Mouse (Mus musculus) brain, embryonic 14.5 days (tissue): Measurements from ENCODE around the gene Ascl5. TPM values are rescaled to one million over a fixed set of nuclear protein-coding genes. Genes with fewer than 3 reads are reported as not detected.
A peak's percentile ranks its signal among the peaks of the same experiment; 100 is the strongest.

Source experiments
- DNase-seq: peaks from one replicate; pipeline ENCODE4 v3.0.0-alpha.2; 2011; ENCODE audit warnings: low read depth
- CTCF ChIP-seq: fragments of 200-500 bp; IDR thresholded peaks from 2 replicates; pipeline ENCODE4 v1.5.1; 2012; ENCODE audit warnings: inconsistent platforms, mild to moderate bottlenecking, moderate library complexity, borderline replicate concordance; ENCODE audit not compliant: insufficient read depth, insufficient read length; ENCODE audit errors: extremely low read depth
- POLR2A ChIP-seq: fragments of 200-500 bp; IDR thresholded peaks from 2 replicates; pipeline ENCODE4 v1.6.1; 2012; ENCODE audit warnings: mild to moderate bottlenecking, inconsistent platforms, borderline replicate concordance; ENCODE audit not compliant: poor library complexity, insufficient read depth, insufficient read length, severe bottlenecking; ENCODE audit errors: extremely low read depth
- polyA plus RNA-seq: library from polyadenylated mRNA; depleted of rRNA; stranded (reverse); fragments of >200 nt; gene quantifications from 2 replicates; pipeline ENCODE4 v1.2.3, GENCODE M21; 2012; rRNA removed

The Ascl5 gene
- 0.15 and 0.30 TPM in 2 replicates for polyA plus RNA-seq

- TF ChIP-seq CTCF, result no peak
- no peak for TF ChIP-seq POLR2A
- no peak for DNase-seq
Observed at GRCm38 (mm10) chr1:136050312-136051012, at the start of gene Ascl5. Gene Ascl5, plus strand, starts transcription at chr1:136050804.

DNA sequence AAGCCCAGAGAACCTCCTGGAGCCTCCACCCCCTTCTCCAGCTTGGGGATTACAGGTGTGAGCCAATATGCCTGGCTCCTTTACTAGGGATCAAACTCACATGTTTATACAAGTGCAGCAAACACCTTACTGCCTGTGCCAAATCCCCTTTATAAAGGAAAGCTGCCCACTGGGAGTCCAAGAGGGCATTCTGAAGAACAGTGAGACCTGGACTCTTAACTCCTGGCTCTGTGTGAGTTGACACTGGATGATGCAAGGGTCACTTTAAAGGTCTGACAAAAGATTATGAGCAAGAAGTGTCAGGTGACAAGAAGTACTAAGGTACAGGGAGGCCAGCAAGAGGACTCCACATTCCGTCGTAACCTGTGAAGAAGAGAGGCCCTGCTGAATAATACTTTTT, 49.2 kb upstream of the Ascl5 start:
- DNase-seq, result no peak
- no peak for TF ChIP-seq CTCF
- no peak for TF ChIP-seq POLR2A

- DNase-seq, result no peak
- TF ChIP-seq CTCF, result no peak
- no peak for TF ChIP-seq POLR2A
Observed at GRCm38 (mm10) chr1:136006292-136006748, 44.3 kb upstream of the Ascl5 start, which contains the start of gene Igfn1. Gene Igfn1, minus strand, starts transcription at chr1:136006342.

DNA sequence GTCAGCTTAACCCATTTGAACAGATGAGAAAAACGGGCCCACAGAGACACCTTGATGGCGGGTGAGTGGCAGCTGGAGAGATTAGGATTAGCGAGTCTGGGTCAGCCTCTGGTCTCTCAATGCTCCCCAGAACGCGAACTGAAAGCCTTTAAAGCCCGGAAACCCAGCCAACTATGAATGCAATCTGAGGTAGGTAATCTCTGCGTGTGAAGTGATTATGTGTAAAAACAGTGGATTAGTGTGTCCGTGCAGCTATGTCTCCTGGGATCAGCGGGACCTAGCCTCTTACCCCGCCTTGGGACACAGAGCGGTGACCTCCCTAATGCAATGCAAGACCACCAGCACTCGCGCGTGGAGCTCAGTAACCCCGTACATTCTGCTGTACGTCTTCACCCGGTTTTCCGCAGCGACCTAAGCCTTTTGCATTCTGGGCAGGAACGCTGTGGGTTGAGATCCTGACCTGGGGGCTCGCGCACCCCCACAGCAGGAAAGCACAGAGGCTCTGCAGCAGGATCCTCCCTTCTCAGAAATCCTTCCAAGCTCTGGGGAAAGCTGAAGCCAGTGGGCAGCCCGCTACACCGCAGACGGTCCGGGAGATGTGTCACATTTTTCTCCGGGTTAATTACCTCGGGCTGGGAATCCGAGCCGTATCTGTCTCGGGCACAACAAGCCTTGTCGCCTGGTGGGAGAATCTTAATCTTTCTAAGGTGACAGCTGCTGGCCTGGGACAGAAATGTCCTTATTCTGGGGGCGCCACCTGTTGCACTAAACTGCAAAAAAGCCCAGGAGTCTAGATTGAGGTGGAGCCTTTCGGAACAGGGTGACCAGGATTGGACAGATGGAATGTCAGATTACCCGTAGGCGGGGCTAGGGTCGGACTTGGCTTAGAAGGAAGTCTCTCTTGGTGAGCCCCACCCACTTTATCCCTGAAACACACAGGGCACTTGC, 43.1 kb upstream of the Ascl5 start, which contains the start of gene Tmem9:
Gene Tmem9, plus strand, starts transcription at position 940 of the 948 bp plus-strand sequence.
- TF ChIP-seq CTCF, result no peak
- TF ChIP-seq POLR2A, result no peak
- peak; percentile 81 for DNase-seq

DNA sequence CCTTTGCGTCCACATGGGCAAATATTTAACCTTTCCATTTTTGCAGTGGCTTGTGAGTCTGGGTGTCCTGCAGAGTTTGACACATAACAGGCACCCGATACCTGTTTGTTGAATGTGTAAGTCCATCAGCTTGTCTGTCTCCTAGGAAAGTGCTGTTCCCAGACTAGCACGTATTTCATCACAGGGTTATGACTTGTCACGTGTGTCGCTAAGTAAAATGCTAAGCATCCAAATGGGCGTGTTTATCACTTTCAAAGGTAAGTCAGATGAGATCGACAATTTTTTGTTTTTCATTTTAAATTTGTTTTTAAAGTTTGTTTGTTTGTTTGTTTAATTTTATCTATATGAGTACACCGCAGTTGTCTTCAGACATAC, 42.5 kb upstream of the Ascl5 start:
- DNase-seq, result no peak
- TF ChIP-seq POLR2A (no peak), CTCF (no peak)

DNA sequence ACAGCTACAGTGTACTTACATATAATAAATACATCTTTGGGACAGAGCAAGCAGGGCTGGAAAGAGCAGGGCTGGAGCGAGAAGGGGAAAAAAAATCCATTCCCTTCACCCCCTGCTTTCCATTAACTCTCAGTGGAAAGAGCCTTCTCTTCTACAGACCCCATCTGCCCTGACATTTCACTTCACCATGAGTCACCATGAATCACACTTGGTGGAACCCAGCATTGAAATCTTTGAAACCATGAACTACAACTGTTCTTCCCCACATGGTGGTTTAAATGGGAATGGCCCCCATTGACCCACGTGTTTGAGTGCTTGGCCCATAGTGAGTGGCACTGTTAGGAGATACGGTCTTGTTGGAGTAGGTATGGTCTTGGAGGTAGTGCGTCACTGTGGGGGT, 40.4 kb upstream of the Ascl5 start:
- no peak for TF ChIP-seq CTCF
- TF ChIP-seq POLR2A, result no peak
- DNase-seq, result no peak

DNA sequence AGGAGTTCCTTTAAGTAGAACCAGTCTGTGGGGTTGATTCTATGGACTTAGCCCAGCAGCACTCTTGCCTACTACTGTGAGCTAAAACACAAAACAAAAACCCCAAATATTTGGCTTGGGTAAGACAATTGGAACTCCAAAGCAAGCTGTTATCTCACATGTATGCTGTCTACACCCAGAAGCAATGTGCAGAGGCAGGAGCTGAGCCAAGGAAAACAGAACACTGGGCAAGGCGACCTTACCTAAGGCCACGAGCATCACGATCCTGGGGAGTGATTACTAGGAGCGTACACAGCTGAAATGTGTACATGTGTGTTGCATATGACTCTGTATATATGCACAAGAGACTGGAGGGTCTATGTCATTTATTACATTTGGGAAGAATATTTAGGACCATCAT, 37.1 kb upstream of the Ascl5 start:
- no peak for TF ChIP-seq CTCF
- TF ChIP-seq POLR2A, result no peak
- DNase-seq, result no peak

DNA sequence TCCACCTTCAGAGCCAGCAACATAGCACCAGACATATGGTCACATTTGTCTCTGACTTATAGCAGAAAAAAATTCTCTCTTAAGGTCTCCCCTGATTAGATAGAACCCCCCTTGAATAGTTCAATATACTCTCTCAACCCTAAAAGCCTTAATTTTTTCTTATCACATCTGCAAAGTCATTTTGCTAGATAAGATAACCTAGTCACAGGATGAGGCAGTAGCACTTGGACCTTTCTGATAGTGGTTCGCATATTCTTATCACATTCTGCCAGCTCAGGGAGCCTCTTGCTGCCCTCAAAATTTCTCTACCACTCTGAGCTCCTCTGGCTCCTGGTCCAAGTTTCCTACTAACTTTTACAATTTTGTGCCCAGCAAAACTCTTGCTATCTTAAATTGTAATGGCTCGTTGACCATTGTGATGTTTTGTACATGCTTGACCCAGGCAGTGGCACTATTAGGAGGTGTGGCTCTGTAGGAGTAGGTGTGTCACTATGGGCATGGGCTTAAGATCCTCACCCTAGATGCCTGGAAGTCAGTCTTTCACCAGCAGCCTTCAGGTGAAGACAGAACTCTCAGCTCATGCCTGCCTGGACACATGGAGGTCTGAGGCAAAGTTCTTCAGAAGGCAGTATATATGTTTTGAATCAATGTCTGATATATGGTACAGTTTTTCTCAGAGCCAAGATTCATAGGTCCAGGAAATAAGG, 35.7 kb upstream of the Ascl5 start:
- TF ChIP-seq CTCF (no peak), POLR2A (no peak)
- no peak for DNase-seq

DNA sequence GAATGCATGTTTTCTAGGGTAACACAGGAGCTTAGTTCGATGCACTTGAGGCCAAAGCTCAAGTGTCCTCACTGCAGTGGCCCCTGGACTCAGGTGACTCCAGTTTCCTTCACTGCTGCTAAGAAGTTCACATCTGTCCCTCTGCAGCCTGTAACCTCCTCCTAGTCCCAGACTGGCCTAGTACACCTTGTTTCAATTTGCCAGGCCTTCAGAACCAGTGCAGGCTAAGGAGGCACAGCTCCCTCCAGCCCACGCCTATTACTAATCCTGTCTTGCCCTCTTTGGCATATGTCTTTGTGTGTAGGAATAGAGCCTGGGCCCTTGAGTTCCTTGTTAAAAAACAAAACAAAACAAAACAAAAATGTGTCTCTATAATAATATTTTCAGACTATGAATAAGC, 33.3 kb upstream of the Ascl5 start:
- TF ChIP-seq CTCF, result no peak
- no peak for TF ChIP-seq POLR2A
- DNase-seq, result no peak

DNA sequence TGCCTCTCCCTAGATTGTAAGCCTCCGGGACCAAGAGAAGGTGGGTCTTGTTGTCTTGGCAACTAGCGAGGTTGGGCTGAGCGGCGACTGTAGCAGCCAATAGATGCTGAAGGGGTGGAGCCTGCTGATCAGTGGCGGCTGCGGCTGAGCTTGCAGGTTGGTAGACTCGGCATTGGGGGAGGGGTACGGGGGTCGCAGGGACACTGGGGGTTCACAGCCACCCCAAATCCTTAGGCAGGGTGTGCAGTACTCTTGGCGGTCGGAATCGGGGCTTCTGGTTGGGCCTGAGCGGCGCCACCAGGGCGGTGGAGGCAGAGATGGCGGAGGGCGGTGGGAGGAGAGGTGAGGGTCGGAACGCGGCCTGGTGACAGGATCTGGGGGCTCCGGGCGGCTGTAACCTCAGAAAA, 32.7 kb upstream of the Ascl5 start:
- DNase-seq, result peak; percentile 99
- TF ChIP-seq POLR2A (peak; percentile 45; the same call in 1 of the 2 replicates), CTCF (no peak)
